Mouse (Mus musculus): ENCODE data around the gene Stag1.

The Stag1 gene

DNA sequence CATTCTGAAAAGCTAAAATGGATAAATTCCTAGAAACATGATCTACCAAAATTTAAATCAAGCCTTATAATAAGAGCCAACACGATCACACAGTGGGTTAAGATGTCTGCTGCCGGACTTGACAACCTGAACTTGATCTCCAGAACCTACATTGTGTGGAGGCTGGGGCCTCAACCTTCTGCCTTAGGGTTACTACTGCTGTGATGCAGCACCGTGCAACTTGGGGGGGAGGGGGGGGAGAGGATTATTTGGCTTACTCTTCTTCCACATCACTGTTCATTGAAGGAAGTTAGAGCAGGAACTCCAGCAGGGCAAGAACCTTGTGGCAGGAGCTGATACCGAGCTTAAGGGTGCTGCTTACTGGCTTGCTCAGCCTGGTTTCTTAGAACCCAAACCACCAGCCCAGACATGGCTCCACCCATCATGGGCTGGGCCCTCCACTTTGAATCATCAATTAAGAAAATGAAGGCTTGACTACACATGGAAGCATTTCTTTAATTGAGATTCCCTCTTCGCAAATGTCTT, 365.4 kb downstream of the Stag1 start:
- no peak for ATAC-seq (ENCODE audit: low TSS enrichment)

- ATAC-seq (ENCODE audit: low TSS enrichment), result no peak
Observed at GRCm38 (mm10) chr9:100963428-100963912, 365.9 kb downstream of the Stag1 start.

GRCm38 (mm10) chr9:100964106-100964505, 366.5 kb downstream of the Stag1 start:
- ATAC-seq (ENCODE audit: low TSS enrichment), result peak; percentile 34; the same call in 1 of the 2 replicates

DNA sequence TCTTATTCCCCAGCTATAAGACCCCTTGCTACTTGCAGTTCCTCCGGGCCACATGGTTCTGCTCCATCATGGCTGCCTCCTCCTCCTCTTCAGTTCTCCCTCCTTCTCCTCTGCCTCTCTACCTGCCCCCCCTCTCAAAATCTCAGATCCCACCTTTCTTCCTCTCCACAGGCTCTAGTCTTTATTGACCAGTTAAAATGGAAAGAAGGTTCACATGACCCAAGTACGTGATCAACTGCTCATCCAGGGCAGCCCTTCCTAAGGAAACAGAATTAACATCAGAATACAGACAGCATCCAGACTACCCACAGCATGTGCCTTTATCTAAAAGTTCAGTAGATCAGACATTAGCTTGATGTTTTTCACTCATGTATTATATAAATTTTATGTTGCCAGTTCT, 371.9 kb downstream of the Stag1 start:
- ATAC-seq (ENCODE audit: low TSS enrichment), result no peak

DNA sequence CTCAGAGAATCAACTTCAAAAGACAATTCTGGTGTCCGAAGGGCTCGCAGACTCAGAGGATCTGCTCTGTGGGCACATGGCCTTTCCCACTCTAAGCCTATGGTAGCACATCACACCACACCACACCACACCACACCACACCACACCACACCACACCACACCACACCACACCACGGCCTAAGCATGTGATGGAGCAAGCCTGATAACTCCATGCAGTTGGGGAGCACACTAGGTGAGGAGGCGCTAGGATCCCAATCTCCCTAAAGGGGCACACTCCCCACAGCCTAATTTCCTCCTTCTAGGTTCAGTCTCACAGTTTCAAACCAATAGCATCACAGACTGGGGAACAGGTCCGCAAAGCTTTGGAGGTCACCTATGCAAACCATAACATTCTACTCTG, 381.1 kb downstream of the Stag1 start:
- ATAC-seq (ENCODE audit: low TSS enrichment), result no peak

GRCm38 (mm10) chr9:100979260-100979659, 381.7 kb downstream of the Stag1 start:
- no peak for ATAC-seq (ENCODE audit: low TSS enrichment)

DNA sequence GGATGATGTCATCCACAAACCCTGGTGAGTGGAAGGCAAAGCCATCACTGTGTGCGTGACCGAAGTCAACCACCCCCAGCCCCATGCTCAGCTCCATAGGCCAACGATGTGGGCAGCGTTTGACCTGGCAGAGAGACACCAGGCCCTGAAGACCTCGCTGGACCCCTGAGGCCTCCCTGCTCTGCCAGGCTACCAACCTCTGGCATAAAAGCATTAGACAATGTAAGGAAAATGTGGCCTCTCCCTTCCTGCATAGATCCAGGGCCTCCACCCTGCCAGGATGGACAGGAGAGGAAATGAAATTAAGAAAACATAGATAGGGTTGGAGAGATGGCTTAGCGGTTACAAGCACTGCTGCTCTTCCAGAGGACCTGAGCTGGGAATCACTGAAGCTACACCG, 385.2 kb downstream of the Stag1 start:
- no peak for ATAC-seq (ENCODE audit: low TSS enrichment)

- ATAC-seq (ENCODE audit: low TSS enrichment), result no peak
Observed at GRCm38 (mm10) chr9:100984381-100985310, 387.0 kb downstream of the Stag1 start.

GRCm38 (mm10) chr9:100987006-100987405, 389.4 kb downstream of the Stag1 start:
- ATAC-seq (ENCODE audit: low TSS enrichment), result no peak

GRCm38 (mm10) chr9:100987850-100988249, 390.3 kb downstream of the Stag1 start:
- no peak for ATAC-seq (ENCODE audit: low TSS enrichment)

DNA sequence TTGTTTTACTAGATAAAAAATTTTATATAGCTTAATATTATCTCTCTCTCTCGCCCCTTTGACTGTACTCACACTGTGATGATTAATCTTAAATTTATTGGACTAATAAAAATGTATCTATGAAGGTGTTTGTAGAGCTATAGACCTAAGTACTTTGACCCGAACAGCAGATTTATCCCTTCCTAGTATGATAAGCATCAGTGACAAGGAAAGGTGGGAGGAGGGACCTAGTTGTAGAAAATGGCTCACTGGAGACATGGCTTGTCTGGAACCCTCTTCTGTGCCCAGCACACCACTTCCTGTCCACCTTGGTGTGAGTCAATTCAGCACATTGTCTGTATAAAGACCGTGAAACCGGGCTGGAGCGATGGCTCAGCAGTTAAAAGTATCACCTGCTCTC, 393.0 kb downstream of the Stag1 start:
- ATAC-seq (ENCODE audit: low TSS enrichment), result no peak

DNA sequence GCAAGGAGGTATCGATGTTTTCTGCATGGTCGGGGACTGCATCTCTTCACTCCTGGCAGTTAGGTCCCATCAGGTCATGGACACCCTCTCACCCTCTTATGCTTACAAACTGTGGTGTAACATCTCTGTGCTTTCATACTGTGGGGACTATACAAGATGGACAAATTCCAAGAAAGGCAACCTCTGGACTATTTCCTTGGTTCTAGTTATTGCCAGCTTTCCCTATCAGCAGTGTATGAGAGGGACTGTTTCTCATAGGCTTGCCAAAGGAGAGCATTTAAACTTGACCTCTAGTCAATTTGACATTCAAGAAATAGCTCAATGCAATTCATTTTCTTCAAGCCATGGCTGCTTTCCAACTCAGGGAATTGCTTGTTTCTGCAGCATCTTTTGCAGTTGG, 393.7 kb downstream of the Stag1 start:
- no peak for ATAC-seq (ENCODE audit: low TSS enrichment)

DNA sequence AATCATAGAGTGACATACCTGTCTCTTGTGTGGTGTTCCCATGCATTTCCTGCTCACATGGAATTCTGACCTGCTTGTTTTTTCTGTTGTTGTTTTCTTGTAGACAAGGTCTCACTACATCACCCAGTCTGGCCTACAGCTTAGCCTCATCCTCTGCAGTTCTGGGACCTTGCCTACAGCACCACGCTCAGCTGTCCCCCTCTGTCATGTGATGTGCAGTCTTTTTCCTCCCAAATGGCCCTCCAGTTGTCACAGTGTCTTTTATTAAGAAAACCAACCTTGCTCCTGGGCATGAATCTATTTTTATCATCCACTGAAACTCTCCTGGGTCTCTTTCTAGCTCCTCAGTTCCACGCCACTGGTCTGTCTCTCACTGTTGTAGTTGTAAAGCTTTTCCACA, 394.6 kb downstream of the Stag1 start:
- ATAC-seq (ENCODE audit: low TSS enrichment), result no peak

- no peak for ATAC-seq (ENCODE audit: low TSS enrichment)
Observed at GRCm38 (mm10) chr9:100993937-100994336, 396.3 kb downstream of the Stag1 start.

DNA sequence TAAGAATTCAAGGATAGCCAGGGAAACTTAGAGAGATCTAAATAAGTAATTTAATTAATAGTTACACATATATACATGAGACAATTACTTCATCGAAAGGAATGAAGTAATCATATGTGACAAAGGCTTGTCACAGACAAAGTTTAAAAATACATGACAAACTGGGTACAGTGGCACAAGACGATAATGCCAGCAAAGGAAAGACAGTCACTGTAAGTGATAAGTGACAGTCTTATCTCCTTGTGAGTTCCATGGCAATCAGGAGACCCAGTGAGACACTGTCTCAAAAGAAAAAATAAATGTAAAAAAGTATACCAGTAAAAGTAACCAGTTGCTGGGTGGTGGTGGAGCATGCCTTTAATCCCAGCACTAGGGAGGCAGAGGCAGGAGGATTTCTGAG, 399.5 kb downstream of the Stag1 start:
- no peak for ATAC-seq (ENCODE audit: low TSS enrichment)

- no peak for ATAC-seq (ENCODE audit: low TSS enrichment)
Observed at GRCm38 (mm10) chr9:101002053-101002452, 404.5 kb downstream of the Stag1 start.

DNA sequence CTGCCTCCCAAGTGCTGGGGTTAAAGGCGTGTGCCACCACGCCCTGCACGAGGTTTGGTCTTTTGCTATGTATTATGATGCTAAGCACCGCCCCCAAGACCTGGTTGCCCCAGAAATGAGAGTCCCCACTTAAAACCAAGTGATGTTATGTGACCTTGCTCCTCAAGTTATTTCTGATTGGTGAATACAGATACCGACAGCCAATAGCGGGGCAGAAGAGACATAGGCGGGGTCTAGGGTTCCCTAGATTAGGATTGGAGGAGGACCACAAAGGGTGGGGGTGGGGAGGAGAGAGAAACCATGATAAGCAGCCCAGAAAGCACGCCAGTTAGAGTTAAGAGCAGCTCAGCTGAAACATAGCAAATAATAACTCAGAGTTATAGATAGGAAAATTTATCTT, 405.2 kb downstream of the Stag1 start:
- ATAC-seq (ENCODE audit: low TSS enrichment), result no peak

DNA sequence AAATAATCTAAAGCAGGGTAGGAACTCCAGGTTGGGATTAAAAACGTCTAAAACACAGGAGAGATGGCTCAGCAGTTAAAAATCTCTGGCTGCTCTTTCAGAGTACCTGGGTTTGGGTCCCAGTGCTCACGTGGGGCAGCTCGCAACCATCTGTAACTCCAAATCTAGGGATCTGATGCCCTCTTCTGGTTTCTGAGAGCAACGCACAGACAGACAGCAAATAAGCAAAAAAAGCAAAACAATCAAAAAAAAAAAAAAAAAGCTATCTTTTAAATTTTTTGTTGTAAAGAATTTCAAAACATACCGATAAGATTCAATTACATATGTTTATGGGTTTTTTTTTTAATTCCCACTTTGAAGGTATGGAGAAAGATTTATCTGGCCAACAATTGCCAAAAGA, 405.7 kb downstream of the Stag1 start:
- no peak for ATAC-seq (ENCODE audit: low TSS enrichment)

GRCm38 (mm10) chr9:101005866-101006265, 408.3 kb downstream of the Stag1 start:
- no peak for ATAC-seq (ENCODE audit: low TSS enrichment)
